Comparison of ENCODE assay signal across 16 mouse cellular contexts in genomic region chr7:112472708-112473281, GRCm38 (mm10). TPM values are rescaled to one million over a fixed set of nuclear protein-coding genes. Genes with fewer than 3 reads are reported as not detected.
DNase-seq lines count a peak whose midpoint lies in the region; ATAC-seq and TF ChIP-seq lines count a peak whose summit lies in the region.
"Had no signal": no experiment of that assay in that cellular context is flagged by ENCODE, and none has a peak within 500 bp of the region (broad histone marks: within the 10 kb centered on the region; RNA-seq: fewer than 3 reads in every experiment).

No protein-coding gene starts in this region.

- H3K27me3 ChIP-seq in intestine, embryonic 14.5 days (replicated peaks; ENCODE audit: control insufficient read depth, insufficient read depth, low read length) = no peaks in the 10 kb centered on the region
- H3K27me3 ChIP-seq in intestine, postnatal 0 days (replicated peaks; ENCODE audit: control insufficient read depth, insufficient read depth, low read length) = no peaks in the 10 kb centered on the region
- no peaks in the 10 kb centered on the region for H3K27me3 ChIP-seq in embryonic facial prominence, embryonic 11.5 days (ENCODE audit: control insufficient read depth, insufficient read depth, low read length)
- H3K27me3 ChIP-seq in embryonic facial prominence, embryonic 15.5 days = no peaks in the 10 kb centered on the region

- H3K4me1 ChIP-seq in intestine, embryonic 14.5 days (replicated peaks; ENCODE audit: control insufficient read depth, insufficient read depth, low read length) = peaks cover 31% of the 10 kb centered on the region
- H3K4me1 ChIP-seq in intestine, postnatal 0 days (replicated peaks; ENCODE audit: control insufficient read depth, insufficient read depth, low read length) = no peaks in the 10 kb centered on the region
- peaks cover 8% of the 10 kb centered on the region for H3K4me1 ChIP-seq in embryonic facial prominence, embryonic 11.5 days (ENCODE audit: control insufficient read depth, insufficient read depth, low read length)
- H3K4me1 ChIP-seq in embryonic facial prominence, embryonic 15.5 days = peaks cover 65% of the 10 kb centered on the region

- no peak overlapping the region for H3K4me2 ChIP-seq in intestine, embryonic 14.5 days (ENCODE audit: low read length)
- H3K4me2 ChIP-seq in intestine, postnatal 0 days (replicated peaks; ENCODE audit: low read depth) = no peak overlapping the region
- no peak overlapping the region for H3K4me2 ChIP-seq in embryonic facial prominence, embryonic 11.5 days (ENCODE audit: low read depth, low read length)
- no peak overlapping the region for H3K4me2 ChIP-seq in embryonic facial prominence, embryonic 15.5 days (replicated peaks)

- no peaks in the 10 kb centered on the region for H3K9me3 ChIP-seq in intestine, embryonic 14.5 days (ENCODE audit: control insufficient read depth, low read length)
- no peaks in the 10 kb centered on the region for H3K9me3 ChIP-seq in intestine, postnatal 0 days (ENCODE audit: control insufficient read depth)
- H3K9me3 ChIP-seq in embryonic facial prominence, embryonic 11.5 days (replicated peaks; ENCODE audit: control insufficient read depth, low read length) = no peaks in the 10 kb centered on the region
- no peaks in the 10 kb centered on the region for H3K9me3 ChIP-seq in embryonic facial prominence, embryonic 15.5 days (replicated peaks)

- no peaks in the 10 kb centered on the region for H3K36me3 ChIP-seq in intestine, embryonic 14.5 days (ENCODE audit: control insufficient read depth, insufficient read depth, low read length)
- H3K36me3 ChIP-seq in intestine, postnatal 0 days (ENCODE audit: control insufficient read depth, insufficient read depth) = no peaks in the 10 kb centered on the region
- no peaks in the 10 kb centered on the region for H3K36me3 ChIP-seq in embryonic facial prominence, embryonic 11.5 days (replicated peaks; ENCODE audit: control insufficient read depth, insufficient read depth, low read depth, low read length)
- H3K36me3 ChIP-seq in embryonic facial prominence, embryonic 15.5 days = no peaks in the 10 kb centered on the region

- peak overlapping the region; percentile 43; the same call in 1 of the 2 replicates for H3K27ac ChIP-seq in intestine, embryonic 14.5 days (ENCODE audit: low read depth)
- no peak overlapping the region for H3K27ac ChIP-seq in intestine, postnatal 0 days (ENCODE audit: low read depth, low read length)
- 0 out of 2 replicates have a peak overlapping the region, but pooled peaks have one; percentile 10 for H3K27ac ChIP-seq in embryonic facial prominence, embryonic 11.5 days (replicated peaks; ENCODE audit: low read depth, low read length)
- peak overlapping the region; percentile 78 for H3K27ac ChIP-seq in embryonic facial prominence, embryonic 15.5 days (replicated peaks)
- H3K27ac ChIP-seq in layer of hippocampus, adult 2 months = no peak overlapping the region

- ATAC-seq in intestine, embryonic 14.5 days (replicated peaks; ENCODE audit: low FRiP score, low TSS enrichment, low read depth) = no peak
- no peak for ATAC-seq in intestine, postnatal 0 days
- 0 out of 2 replicates have a peak, but pooled peaks have one; percentile 30 for ATAC-seq in embryonic facial prominence, embryonic 11.5 days (replicated peaks; ENCODE audit: insufficient number of reproducible peaks, low FRiP score, low TSS enrichment, low read depth)
- no peak for ATAC-seq in embryonic facial prominence, embryonic 15.5 days (ENCODE audit: insufficient number of reproducible peaks, low FRiP score, low TSS enrichment, low read depth)
- ATAC-seq: liver, postnatal 0 days had no signal

- no peak overlapping the region for H3K9ac ChIP-seq in intestine, embryonic 14.5 days (ENCODE audit: low read length)
- H3K9ac ChIP-seq in intestine, postnatal 0 days (ENCODE audit: low read depth, low read length) = no peak overlapping the region
- no peak overlapping the region for H3K9ac ChIP-seq in embryonic facial prominence, embryonic 11.5 days (replicated peaks; ENCODE audit: low read length)
- no peak overlapping the region for H3K9ac ChIP-seq in embryonic facial prominence, embryonic 15.5 days
- H3K9ac ChIP-seq: liver, postnatal 0 days had no signal

- WGBS in intestine, embryonic 14.5 days = 65% methylated on average over 9 of the region's 9 CpGs
- WGBS in intestine, postnatal 0 days = 73% methylated on average over 9 of the region's 9 CpGs
- 33% methylated on average over 9 of the region's 9 CpGs for WGBS in embryonic facial prominence, embryonic 11.5 days
- 39% methylated on average over 9 of the region's 9 CpGs for WGBS in embryonic facial prominence, embryonic 15.5 days

- no peak overlapping the region for H3K4me3 ChIP-seq in intestine, embryonic 14.5 days (ENCODE audit: low read depth, low read length)
- H3K4me3 ChIP-seq in intestine, postnatal 0 days (ENCODE audit: low read depth, low read length) = no peak overlapping the region
- H3K4me3 ChIP-seq in embryonic facial prominence, embryonic 11.5 days (ENCODE audit: low read depth, low read length) = no peak overlapping the region
- no peak overlapping the region for H3K4me3 ChIP-seq in embryonic facial prominence, embryonic 15.5 days (replicated peaks)
- no peak overlapping the region for H3K4me3 ChIP-seq in layer of hippocampus, adult 2 months
- H3K4me3 ChIP-seq: heart, adult 2 months had no signal

- no peak for DNase-seq in intestine, embryonic 14.5 days (ENCODE audit: low spot score)
- peak; percentile 41 for DNase-seq in embryonic facial prominence, embryonic 11.5 days (ENCODE audit: low spot score)
- peak; percentile 55 for DNase-seq in retina, postnatal 1 day
- no peak for DNase-seq in layer of hippocampus, adult 2 months (ENCODE audit: low spot score in 2 of 2)
- DNase-seq in gastrocnemius, adult 18-20 months (ENCODE audit: low spot score) = no peak
- DNase-seq: cerebellum, adult 11-12 months; heart, adult 2 months; heart, postnatal 4 days; kidney, adult 18-20 months; left cerebral cortex, postnatal 4 days; liver, postnatal 0 days; thymus, adult 18-20 months had no signal

- TF ChIP-seq CTCF in intestine, postnatal 0 days (IDR thresholded peaks at IDR 0.05; ENCODE audit: low read depth) = no peak
- TF ChIP-seq CTCF in layer of hippocampus, adult 2 months (conservative IDR thresholded peaks at IDR 0.05) = no peak

RNA-seq across cellular contexts. Expression of gene Parva, which starts 45.5 kb away (rescaled TPM):
- 102 and 114 TPM in 2 replicates for polyA plus RNA-seq in intestine, embryonic 14.5 days (2014; fragmentation: Nextera tagmentation; extraction: Ambion mirVana)
- polyA plus RNA-seq in intestine, postnatal 0 days (2015; fragmentation: Nextera tagmentation; extraction: Ambion mirVana) = 37.4 and 40.1 TPM in 2 replicates
- 72.6 and 77.2 TPM in 2 replicates for polyA plus RNA-seq in embryonic facial prominence, embryonic 11.5 days (2014; fragmentation: Nextera tagmentation; extraction: Ambion mirVana)
- polyA plus RNA-seq in embryonic facial prominence, embryonic 15.5 days (2015; fragmentation: Nextera tagmentation; extraction: Ambion mirVana) = 96.0 and 105 TPM in 2 replicates
- 10 to 100 TPM; 47.6 to 49.1 TPM for total RNA-seq in layer of hippocampus, adult 2 months (2021)
- 10 to 100 TPM; 10.1 to 13.3 TPM for total RNA-seq in gastrocnemius, adult 18-20 months (2021)
- total RNA-seq: megakaryocyte-erythroid progenitor cell, adult 5-6 weeks; neutrophil, adult 5-6 weeks had no signal

Comparison
In these comparisons a context has a peak if more than half of its experiments do, and no peak if none do; other contexts are left out.
1. H3K27ac ChIP-seq: peak in intestine, embryonic 14.5 days (single experiment), embryonic facial prominence, embryonic 11.5 days (single experiment) and embryonic facial prominence, embryonic 15.5 days (single experiment); none in intestine, postnatal 0 days (single experiment) and layer of hippocampus, adult 2 months (single experiment).
2. DNase-seq: peak in embryonic facial prominence, embryonic 11.5 days (single experiment) and retina, postnatal 1 day (single experiment); none in intestine, embryonic 14.5 days (single experiment), layer of hippocampus, adult 2 months (0 of 2) and gastrocnemius, adult 18-20 months (single experiment).